Mouse (Mus musculus): Measurements from ENCODE around the gene Prn. TPM values are rescaled to one million over a fixed set of nuclear protein-coding genes. Genes with fewer than 3 reads are reported as not detected.

The Prn gene
- polyA plus RNA-seq, 1 experiment from 2014 or later = not detected

DNA sequence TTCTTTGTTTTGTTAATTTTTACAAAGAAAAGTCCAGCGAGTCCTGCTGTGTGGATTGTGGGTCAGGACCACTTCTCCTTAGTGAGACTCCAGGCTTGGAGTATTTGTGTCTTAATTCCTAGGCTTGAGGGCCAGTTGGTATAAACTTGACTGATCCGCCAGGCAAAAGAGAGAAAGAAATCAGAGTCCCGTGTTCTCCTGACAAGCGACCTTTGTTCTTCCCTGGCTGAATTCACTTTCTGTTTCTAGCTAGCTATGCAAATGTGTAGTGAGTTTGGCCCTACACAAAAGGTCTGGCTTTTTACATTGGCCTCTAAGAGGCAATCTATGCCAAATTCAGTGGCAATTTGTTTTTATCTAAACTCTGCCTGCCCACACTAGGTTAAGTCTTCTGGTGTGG is 28.0 kb upstream of the Prn start:
- no peaks in the 10 kb centered on the region for H3K36me3 ChIP-seq (ENCODE audit: control insufficient read depth, insufficient read depth, low read length)
- H3K4me1 ChIP-seq (ENCODE audit: control insufficient read depth, insufficient read depth, low read length) = no peaks in the 10 kb centered on the region
- DNase-seq (ENCODE audit: low spot score) (no peak), ATAC-seq (ENCODE audit: low read depth) (no peak)
- no peak overlapping the region for H3K9ac ChIP-seq (ENCODE audit: low read depth, low read length)
- no peak overlapping the region for H3K4me2 ChIP-seq (ENCODE audit: low read depth, low read length)
- no peak overlapping the region for H3K4me3 ChIP-seq (ENCODE audit: low read depth, low read length)
- H3K27me3 ChIP-seq (replicated peaks; ENCODE audit: control insufficient read depth, insufficient read depth, low read length) = no peaks in the 10 kb centered on the region
- 48% methylated on average over 4 of the region's 4 CpGs for WGBS
- H3K9me3 ChIP-seq (ENCODE audit: control insufficient read depth, low read length) = no peaks in the 10 kb centered on the region
- no peak overlapping the region for H3K27ac ChIP-seq (replicated peaks; ENCODE audit: low read depth, low read length)

DNA sequence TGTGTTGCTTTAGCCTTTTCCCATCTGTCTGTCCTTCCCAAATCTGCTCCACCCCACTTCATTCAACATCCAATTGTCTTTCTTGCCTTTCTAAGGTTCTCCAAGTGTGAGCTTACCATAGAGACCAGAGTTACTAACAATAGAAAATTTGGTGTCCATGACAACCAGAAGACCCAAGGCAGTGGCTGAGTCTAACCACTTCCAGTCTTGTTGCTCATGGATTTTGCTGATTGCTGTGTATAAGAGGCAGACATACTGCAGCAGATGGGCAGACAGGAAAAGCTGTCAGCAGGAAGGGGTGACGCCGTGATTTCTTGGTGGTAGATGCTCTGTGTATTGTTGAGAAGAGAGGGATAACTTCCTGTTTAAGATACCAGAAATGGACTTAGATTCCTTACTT is 26.6 kb upstream of the Prn start:
- H3K27me3 ChIP-seq (replicated peaks; ENCODE audit: control insufficient read depth, insufficient read depth, low read length) = no peaks in the 10 kb centered on the region
- peak; percentile 16 for DNase-seq (ENCODE audit: low spot score)
- H3K9me3 ChIP-seq (ENCODE audit: control insufficient read depth, low read length) = no peaks in the 10 kb centered on the region
- no peak for ATAC-seq (ENCODE audit: low read depth)
- no peak overlapping the region for H3K4me3 ChIP-seq (ENCODE audit: low read depth, low read length)
- no peak overlapping the region for H3K27ac ChIP-seq (replicated peaks; ENCODE audit: low read depth, low read length)
- H3K9ac ChIP-seq (ENCODE audit: low read depth, low read length) = no peak overlapping the region
- H3K4me2 ChIP-seq (ENCODE audit: low read depth, low read length) = no peak overlapping the region
- WGBS = 76% methylated on average over 2 of the region's 2 CpGs
- H3K36me3 ChIP-seq (ENCODE audit: control insufficient read depth, insufficient read depth, low read length) = no peaks in the 10 kb centered on the region
- H3K4me1 ChIP-seq (ENCODE audit: control insufficient read depth, insufficient read depth, low read length) = no peaks in the 10 kb centered on the region

DNA sequence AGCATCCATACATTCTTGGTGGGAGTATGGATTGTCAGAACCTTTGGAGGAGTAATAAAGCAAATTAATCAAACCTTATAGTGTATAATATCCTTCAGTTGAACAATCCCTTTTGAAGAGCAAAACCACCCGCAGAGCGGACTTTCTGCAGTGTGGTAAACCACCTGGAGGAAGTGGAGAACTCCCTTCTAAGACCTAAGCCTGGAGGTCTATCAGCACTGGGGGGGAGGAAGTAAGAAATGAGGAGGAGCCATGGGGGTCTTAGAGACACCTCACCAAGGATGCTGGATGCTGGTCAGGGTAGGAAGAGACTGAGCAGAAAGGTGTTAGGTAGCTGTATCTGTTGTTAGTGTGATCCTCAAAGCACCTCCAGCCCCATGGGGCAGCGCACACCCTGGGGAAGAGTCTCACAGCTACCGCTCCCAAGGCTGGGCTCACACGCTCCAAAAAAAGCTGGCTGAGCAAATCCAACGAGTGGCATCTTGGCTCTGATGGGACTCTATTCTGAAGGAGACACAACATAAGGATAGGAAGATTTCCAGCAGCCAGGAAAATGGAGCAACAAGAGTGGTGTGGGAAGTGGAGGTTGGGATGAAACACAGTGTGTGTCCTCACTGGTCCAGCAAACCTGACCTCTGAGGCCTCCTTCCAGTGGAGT is 23.1 kb upstream of the Prn start:
- 79% methylated on average over 6 of the region's 6 CpGs for WGBS
- Histone ChIP-seq H3K9me3 (ENCODE audit: control insufficient read depth, low read length) (no peaks in the 10 kb centered on the region), H3K9ac (ENCODE audit: low read depth, low read length) (no peak overlapping the region), H3K4me3 (ENCODE audit: low read depth, low read length) (no peak overlapping the region), H3K36me3 (ENCODE audit: control insufficient read depth, insufficient read depth, low read length) (no peaks in the 10 kb centered on the region), H3K27me3 (replicated peaks; ENCODE audit: control insufficient read depth, insufficient read depth, low read length) (no peaks in the 10 kb centered on the region), H3K4me1 (ENCODE audit: control insufficient read depth, insufficient read depth, low read length) (no peaks in the 10 kb centered on the region), H3K27ac (replicated peaks; ENCODE audit: low read depth, low read length) (no peak overlapping the region), H3K4me2 (ENCODE audit: low read depth, low read length) (no peak overlapping the region)
- DNase-seq (ENCODE audit: low spot score) (no peak), ATAC-seq (ENCODE audit: low read depth) (no peak)

DNA sequence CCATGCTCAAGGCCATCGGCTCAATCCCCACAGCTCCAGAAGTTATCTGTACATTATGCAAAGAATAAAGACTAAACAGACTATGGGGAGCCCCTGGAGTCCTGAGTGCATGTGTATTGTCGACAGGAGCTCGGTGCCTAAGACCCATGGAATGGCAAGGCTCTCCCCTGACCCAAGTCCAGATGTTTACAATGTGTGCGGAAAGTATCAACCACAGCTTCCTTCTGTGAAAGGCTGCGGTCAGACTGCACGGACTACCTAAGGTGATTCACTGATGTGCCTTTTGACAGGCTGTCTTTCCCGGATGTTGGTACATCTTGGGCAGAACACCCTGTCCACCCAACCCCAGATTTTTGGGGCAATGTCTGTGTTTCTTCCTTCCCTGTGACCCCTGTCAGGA is 21.5 kb upstream of the Prn start:
- ATAC-seq (ENCODE audit: low read depth) = no peak

DNA sequence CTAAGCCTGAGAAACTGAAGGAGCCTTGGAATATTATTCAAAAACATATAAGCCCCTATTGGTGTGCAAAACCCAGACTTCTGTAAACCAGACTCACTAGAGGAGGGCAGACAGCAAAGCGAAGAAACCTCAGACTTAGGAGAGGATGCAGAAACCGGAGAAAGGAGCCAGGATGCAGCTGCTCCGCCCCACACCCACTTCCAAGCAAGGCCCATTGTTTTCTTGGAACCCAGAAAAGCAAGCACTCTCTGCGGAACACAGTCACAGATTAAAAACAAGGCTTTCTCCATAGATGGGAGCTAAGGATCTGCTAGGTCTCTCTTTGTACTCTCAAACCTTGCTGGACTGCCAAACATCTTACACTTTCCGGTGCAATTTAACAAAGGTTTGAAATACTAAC is 17.2 kb upstream of the Prn start:
- ATAC-seq (ENCODE audit: low read depth) (no peak), DNase-seq (ENCODE audit: low spot score) (peak; percentile 34)
- H3K4me1 ChIP-seq (ENCODE audit: control insufficient read depth, insufficient read depth, low read length) = no peaks in the 10 kb centered on the region
- H3K27me3 ChIP-seq (replicated peaks; ENCODE audit: control insufficient read depth, insufficient read depth, low read length) = no peaks in the 10 kb centered on the region
- no peak overlapping the region for H3K4me3 ChIP-seq (ENCODE audit: low read depth, low read length)
- H3K4me2 ChIP-seq (ENCODE audit: low read depth, low read length) = no peak overlapping the region
- no peak overlapping the region; the same call in 1 of the 2 replicates for H3K27ac ChIP-seq (replicated peaks; ENCODE audit: low read depth, low read length)
- H3K9me3 ChIP-seq (ENCODE audit: control insufficient read depth, low read length) = no peaks in the 10 kb centered on the region
- H3K36me3 ChIP-seq (ENCODE audit: control insufficient read depth, insufficient read depth, low read length) = no peaks in the 10 kb centered on the region
- 30% methylated on average over 5 of the region's 5 CpGs for WGBS
- H3K9ac ChIP-seq (ENCODE audit: low read depth, low read length) = no peak overlapping the region

More for the DNA sequence above, 21.5 kb upstream of the Prn start:
- H3K4me2 ChIP-seq (ENCODE audit: low read depth, low read length) = no peak overlapping the region
- DNase-seq (ENCODE audit: low spot score) = no peak
- H3K27me3 ChIP-seq (replicated peaks; ENCODE audit: control insufficient read depth, insufficient read depth, low read length) = no peaks in the 10 kb centered on the region
- H3K4me3 ChIP-seq (ENCODE audit: low read depth, low read length) = no peak overlapping the region
- H3K36me3 ChIP-seq (ENCODE audit: control insufficient read depth, insufficient read depth, low read length) = no peaks in the 10 kb centered on the region
- H3K27ac ChIP-seq (replicated peaks; ENCODE audit: low read depth, low read length) = no peak overlapping the region
- H3K4me1 ChIP-seq (ENCODE audit: control insufficient read depth, insufficient read depth, low read length) = no peaks in the 10 kb centered on the region
- no peak overlapping the region for H3K9ac ChIP-seq (ENCODE audit: low read depth, low read length)
- 68% methylated on average over 7 of the region's 7 CpGs for WGBS
- H3K9me3 ChIP-seq (ENCODE audit: control insufficient read depth, low read length) = no peaks in the 10 kb centered on the region

DNA sequence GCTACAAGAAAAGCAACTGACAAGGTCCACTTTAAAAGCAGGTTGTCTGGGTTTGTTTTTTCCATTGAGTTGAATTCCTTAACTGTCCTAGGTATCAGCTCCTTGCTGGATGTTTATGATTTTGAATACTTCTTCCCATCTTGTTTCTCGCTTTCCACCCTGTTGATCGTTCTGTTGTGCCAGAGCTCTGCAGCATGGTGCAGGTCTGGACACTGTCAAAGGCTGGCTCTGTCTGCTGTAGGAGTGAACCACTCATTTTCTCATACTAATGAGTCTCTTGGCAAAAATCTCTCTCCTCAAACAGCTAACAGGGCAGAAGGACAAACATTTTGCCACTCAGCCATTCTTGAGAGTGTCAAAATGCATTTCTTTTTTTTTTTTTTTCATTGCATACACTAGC is 14.7 kb upstream of the Prn start:
- Histone ChIP-seq H3K4me1 (ENCODE audit: control insufficient read depth, insufficient read depth, low read length) (no peaks in the 10 kb centered on the region), H3K9me3 (ENCODE audit: control insufficient read depth, low read length) (no peaks in the 10 kb centered on the region), H3K4me3 (ENCODE audit: low read depth, low read length) (no peak overlapping the region), H3K4me2 (ENCODE audit: low read depth, low read length) (no peak overlapping the region), H3K27me3 (replicated peaks; ENCODE audit: control insufficient read depth, insufficient read depth, low read length) (no peaks in the 10 kb centered on the region), H3K36me3 (ENCODE audit: control insufficient read depth, insufficient read depth, low read length) (no peaks in the 10 kb centered on the region), H3K27ac (replicated peaks; ENCODE audit: low read depth, low read length) (no peak overlapping the region), H3K9ac (ENCODE audit: low read depth, low read length) (no peak overlapping the region)
- DNase-seq (ENCODE audit: low spot score) = no peak
- ATAC-seq (ENCODE audit: low read depth) = no peak
- WGBS = 79% methylated on average over 2 of the region's 2 CpGs

DNA sequence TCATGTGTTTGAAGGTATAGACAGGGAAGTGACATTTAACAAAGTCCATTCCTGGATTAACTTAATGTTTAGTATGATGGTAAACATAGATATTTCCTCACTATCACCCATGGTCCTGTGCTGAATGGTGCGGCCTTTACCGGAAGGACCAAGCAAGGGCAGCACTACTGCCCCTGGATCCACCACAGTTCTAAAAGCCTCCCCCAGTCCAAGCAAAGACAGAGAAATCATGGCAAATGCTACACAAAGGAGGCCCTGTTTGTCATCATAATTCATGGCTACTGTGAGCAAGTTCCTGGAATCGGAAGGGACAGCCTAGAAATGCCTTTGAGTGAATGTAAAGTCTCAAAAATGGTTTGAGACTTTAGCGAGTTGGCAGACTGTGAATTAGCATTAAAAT is 13.7 kb upstream of the Prn start:
- Histone ChIP-seq H3K9me3 (ENCODE audit: control insufficient read depth, low read length) (no peaks in the 10 kb centered on the region), H3K9ac (ENCODE audit: low read depth, low read length) (no peak overlapping the region), H3K27me3 (replicated peaks; ENCODE audit: control insufficient read depth, insufficient read depth, low read length) (no peaks in the 10 kb centered on the region), H3K4me2 (ENCODE audit: low read depth, low read length) (no peak overlapping the region), H3K4me1 (ENCODE audit: control insufficient read depth, insufficient read depth, low read length) (no peaks in the 10 kb centered on the region), H3K36me3 (ENCODE audit: control insufficient read depth, insufficient read depth, low read length) (no peaks in the 10 kb centered on the region), H3K4me3 (ENCODE audit: low read depth, low read length) (no peak overlapping the region), H3K27ac (replicated peaks; ENCODE audit: low read depth, low read length) (no peak overlapping the region)
- no peak for DNase-seq (ENCODE audit: low spot score)
- ATAC-seq (ENCODE audit: low read depth) = no peak
- WGBS = 91% methylated on average over 4 of the region's 4 CpGs

DNA sequence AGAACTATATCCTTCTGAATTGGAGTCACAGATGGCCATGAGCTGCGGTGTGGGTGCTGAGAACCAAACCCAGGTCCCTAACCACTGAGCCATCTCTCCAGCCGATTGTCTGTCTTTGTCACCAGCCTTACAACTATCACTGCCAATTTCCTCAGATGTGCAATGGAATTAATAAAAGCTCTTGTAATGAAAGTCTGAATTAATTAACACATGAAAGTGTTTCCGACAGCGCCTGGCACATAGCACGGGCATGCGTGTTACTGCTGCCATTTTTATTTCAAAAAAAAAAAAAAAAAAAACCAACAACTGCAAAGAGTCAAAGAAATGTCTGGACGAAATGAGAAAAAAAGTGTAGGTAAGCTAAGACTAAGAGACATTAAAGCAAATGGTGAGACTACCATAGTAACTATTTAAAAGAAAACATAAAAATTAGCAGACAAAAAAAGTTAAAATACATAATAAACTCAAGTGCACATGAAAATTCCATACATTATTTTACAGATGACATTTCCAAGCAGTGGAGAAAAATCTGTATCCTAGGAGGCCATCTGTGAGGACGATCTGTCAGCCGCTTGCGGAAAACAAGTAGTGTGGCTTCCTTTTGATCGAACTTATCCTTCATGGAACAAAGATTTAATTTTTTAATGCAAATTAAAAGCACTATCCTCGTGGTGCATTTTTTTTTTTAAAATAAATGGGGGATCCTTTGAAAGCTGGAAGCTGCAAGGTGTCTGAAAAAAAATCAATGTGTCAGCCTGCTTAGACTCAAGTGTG is 12.2 kb upstream of the Prn start:
- ATAC-seq (ENCODE audit: low read depth) (no peak), DNase-seq (ENCODE audit: low spot score) (no peak)
- H3K9me3 ChIP-seq (ENCODE audit: control insufficient read depth, low read length) = no peaks in the 10 kb centered on the region
- no peaks in the 10 kb centered on the region for H3K27me3 ChIP-seq (replicated peaks; ENCODE audit: control insufficient read depth, insufficient read depth, low read length)
- no peak overlapping the region for H3K4me3 ChIP-seq (ENCODE audit: low read depth, low read length)
- no peaks in the 10 kb centered on the region for H3K36me3 ChIP-seq (ENCODE audit: control insufficient read depth, insufficient read depth, low read length)
- 88% methylated on average over 12 of the region's 12 CpGs for WGBS
- no peak overlapping the region for H3K27ac ChIP-seq (replicated peaks; ENCODE audit: low read depth, low read length)
- H3K9ac ChIP-seq (ENCODE audit: low read depth, low read length) = no peak overlapping the region
- no peaks in the 10 kb centered on the region for H3K4me1 ChIP-seq (ENCODE audit: control insufficient read depth, insufficient read depth, low read length)
- H3K4me2 ChIP-seq (ENCODE audit: low read depth, low read length) = no peak overlapping the region

DNA sequence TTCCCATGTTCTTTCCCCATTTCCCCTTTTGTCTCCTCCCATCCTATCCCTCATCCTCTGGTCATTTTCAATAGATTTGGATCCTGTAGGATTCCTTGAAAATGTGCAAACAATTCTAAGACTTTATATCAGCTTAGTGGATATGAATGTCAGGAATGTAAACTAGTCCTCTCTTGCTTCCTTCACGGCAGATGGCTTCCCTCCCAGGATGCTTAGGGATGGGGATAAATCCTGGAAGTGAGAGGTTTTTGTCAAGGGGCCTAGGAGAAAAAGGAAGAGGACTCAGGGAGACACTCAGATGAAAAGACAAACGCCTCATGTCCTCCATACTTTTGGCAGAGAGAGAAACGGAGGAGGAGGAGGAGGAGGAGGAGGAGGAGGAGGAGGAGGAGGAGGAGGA is 7.3 kb upstream of the Prn start:
- Histone ChIP-seq H3K9ac (ENCODE audit: low read depth, low read length) (no peak overlapping the region), H3K4me3 (ENCODE audit: low read depth, low read length) (no peak overlapping the region), H3K27me3 (replicated peaks; ENCODE audit: control insufficient read depth, insufficient read depth, low read length) (no peaks in the 10 kb centered on the region), H3K4me2 (ENCODE audit: low read depth, low read length) (no peak overlapping the region), H3K27ac (replicated peaks; ENCODE audit: low read depth, low read length) (no peak overlapping the region), H3K9me3 (ENCODE audit: control insufficient read depth, low read length) (no peaks in the 10 kb centered on the region), H3K4me1 (ENCODE audit: control insufficient read depth, insufficient read depth, low read length) (no peaks in the 10 kb centered on the region), H3K36me3 (ENCODE audit: control insufficient read depth, insufficient read depth, low read length) (no peaks in the 10 kb centered on the region)
- 34% methylated on average over 2 of the region's 3 CpGs for WGBS
- ATAC-seq (ENCODE audit: low read depth) (no peak), DNase-seq (ENCODE audit: low spot score) (no peak)
